ENCODE assay signal across 26 mouse cellular contexts in the genomic region with DNA sequence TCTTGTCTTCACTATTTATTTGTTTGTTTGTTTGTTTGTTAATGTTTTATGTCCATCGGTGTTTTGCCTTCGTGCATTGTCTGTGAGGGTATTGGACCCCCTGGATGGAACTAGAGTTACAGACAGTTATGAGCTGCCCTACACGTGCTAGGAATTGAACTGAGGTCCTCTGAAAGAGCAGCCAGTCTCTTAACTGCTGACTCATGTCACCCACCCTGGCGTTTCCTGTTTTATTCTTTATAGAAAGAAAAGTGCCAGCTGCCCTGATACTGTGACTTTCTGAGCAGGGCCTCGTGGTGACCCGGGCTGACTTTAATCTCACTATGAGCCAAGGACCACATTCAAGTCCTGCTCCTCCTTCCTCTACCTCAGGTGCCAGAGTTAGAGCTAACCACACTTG. TPM values are rescaled to one million over a fixed set of nuclear protein-coding genes. Genes with fewer than 3 reads are reported as not detected.
DNase-seq lines count a peak whose midpoint lies in the region; ATAC-seq and TF ChIP-seq lines count a peak whose summit lies in the region.
"Had no signal": no experiment of that assay in that cellular context is flagged by ENCODE, and none has a peak within 500 bp of the region (broad histone marks: within the 10 kb centered on the region; RNA-seq: fewer than 3 reads in every experiment).

No protein-coding gene starts in this region.

- DNase-seq in 416B (ENCODE audit: low read depth) (peak; percentile 59), MEL (ENCODE audit: low read depth, low spot score) (peak; percentile 72)
- DNase-seq in adrenal gland, postnatal 4 days (ENCODE audit: low spot score in 2 of 2): no peak
- DNase-seq in right cerebral cortex, adult 2 months (ENCODE audit: low spot score in 2 of 2): no peak
- DNase-seq in urinary bladder, adult 18-20 months (ENCODE audit: low spot score in 2 of 2): no peak
- DNase-seq in forebrain, embryonic 11.5 days (ENCODE audit: low spot score): no peak
- DNase-seq: adrenal gland, adult 2 months; adrenal gland, postnatal 25 days; cerebellum, adult 11 months; cerebellum, adult 8-10 months; cerebellum, postnatal 14 days; gastrocnemius, postnatal 10 days; heart, adult 2 months; heart, postnatal 14 days had no signal

- H3K4me3 ChIP-seq in MEL (ENCODE audit: control insufficient read depth in 1 of 2, insufficient read depth in 1 of 2, low read depth in 2 of 2, low read length in 2 of 2): no peak overlapping the region
- H3K4me3 ChIP-seq in forebrain, embryonic 11.5 days (ENCODE audit: low read depth, low read length): no peak overlapping the region
- H3K4me3 ChIP-seq: embryonic facial prominence, embryonic 12.5 days; forebrain, embryonic 12.5 days; heart, adult 2 months; heart, embryonic 15.5 days; hindbrain, embryonic 10.5 days had no signal

- H3K27ac ChIP-seq in MEL (ENCODE audit: control insufficient read depth, low read depth, low read length): peak overlapping the region; percentile 50
- H3K27ac ChIP-seq in forebrain, embryonic 11.5 days (ENCODE audit: low read depth, low read length): no peak overlapping the region
- H3K27ac ChIP-seq: embryonic facial prominence, embryonic 12.5 days; forebrain, embryonic 12.5 days; heart, adult 2 months; heart, embryonic 15.5 days; hindbrain, embryonic 10.5 days; hindbrain, embryonic 14.5 days had no signal

- 97% methylated on average over 6 of the region's 6 CpGs for WGBS in forebrain, embryonic 11.5 days

- H3K4me1 ChIP-seq in MEL (ENCODE audit: control insufficient read depth in 1 of 2, insufficient read depth in 2 of 2, low read length in 2 of 2): peaks cover 8 to 13% of the 10 kb centered on the region in 2 experiments
- no peaks in the 10 kb centered on the region for H3K4me1 ChIP-seq in forebrain, embryonic 11.5 days (replicated peaks; ENCODE audit: control insufficient read depth, insufficient read depth, low read length)
- H3K4me1 ChIP-seq: embryonic facial prominence, embryonic 12.5 days; forebrain, embryonic 12.5 days; hindbrain, embryonic 10.5 days had no signal

- H3K79me2 ChIP-seq in MEL (ENCODE audit: control insufficient read depth, insufficient read depth, low read length, poor library complexity): no peaks in the 10 kb centered on the region

- peaks cover 14 to 15% of the 10 kb centered on the region in 2 experiments for H3K36me3 ChIP-seq in MEL (ENCODE audit: control insufficient read depth in 1 of 2, insufficient read depth in 2 of 2, low read length in 2 of 2)
- peaks cover 23% of the 10 kb centered on the region for H3K36me3 ChIP-seq in forebrain, embryonic 11.5 days (ENCODE audit: control insufficient read depth, insufficient read depth, low read length)

- no peak overlapping the region for H3K4me2 ChIP-seq in forebrain, embryonic 11.5 days (ENCODE audit: low read depth, low read length, severe bottlenecking)
- H3K4me2 ChIP-seq: embryonic facial prominence, embryonic 12.5 days; forebrain, embryonic 12.5 days; heart, embryonic 11.5 days; heart, embryonic 15.5 days; hindbrain, embryonic 14.5 days had no signal

- TF ChIP-seq EP300 in MEL (IDR thresholded peaks at IDR 0.05; ENCODE audit: low read depth in 1 of 2, low read length in 2 of 2): peak; percentile 58 to 59; a peak in 3 of 4 replicates

- TF ChIP-seq RAD21 in MEL (IDR thresholded peaks at IDR 0.05; ENCODE audit: low read depth, low read length): no peak

- H3K9me3 ChIP-seq in MEL (replicated peaks; ENCODE audit: insufficient read depth, low read length): no peaks in the 10 kb centered on the region
- H3K9me3 ChIP-seq in forebrain, embryonic 11.5 days (ENCODE audit: control insufficient read depth, low read length): no peaks in the 10 kb centered on the region
- H3K9me3 ChIP-seq: embryonic facial prominence, embryonic 12.5 days; forebrain, embryonic 12.5 days; heart, embryonic 15.5 days; hindbrain, embryonic 10.5 days had no signal

- no peak overlapping the region; the same call in 1 of the 2 replicates for H3K9ac ChIP-seq in MEL (ENCODE audit: control insufficient read depth, low read depth, low read length, poor library complexity, severe bottlenecking)
- H3K9ac ChIP-seq in forebrain, embryonic 11.5 days (ENCODE audit: low read length): no peak overlapping the region
- H3K9ac ChIP-seq: embryonic facial prominence, embryonic 12.5 days; forebrain, embryonic 12.5 days; heart, embryonic 15.5 days; hindbrain, embryonic 14.5 days had no signal

- H3K27me3 ChIP-seq in MEL (ENCODE audit: control insufficient read depth in 1 of 2, insufficient read depth in 2 of 2, low read length in 2 of 2): no peaks in the 10 kb centered on the region
- H3K27me3 ChIP-seq in forebrain, embryonic 11.5 days (ENCODE audit: control insufficient read depth, insufficient read depth, low read length): no peaks in the 10 kb centered on the region
- H3K27me3 ChIP-seq: embryonic facial prominence, embryonic 12.5 days; forebrain, embryonic 12.5 days; heart, embryonic 15.5 days had no signal

- TF ChIP-seq CTCF in MEL (IDR thresholded peaks at IDR 0.05 in 2 of 3, conservative IDR thresholded peaks at IDR 0.05 in 1 of 3; ENCODE audit: control insufficient read depth in 1 of 3, insufficient read depth in 1 of 3, low read depth in 2 of 3, low read length in 3 of 3, poor library complexity in 1 of 3, severe bottlenecking in 1 of 3): no peak

- ATAC-seq in granulocyte monocyte progenitor cell, adult 5-6 weeks (replicated peaks; ENCODE audit: poor library complexity, severe bottlenecking): peak; percentile 23; the same call in 1 of the 2 replicates
- 0 out of 2 replicates have a peak, but pooled peaks have one; percentile 36 for ATAC-seq in megakaryocyte, adult 5-6 weeks (ENCODE audit: poor library complexity, severe bottlenecking)
- ATAC-seq in forebrain, embryonic 11.5 days (replicated peaks; ENCODE audit: low FRiP score): no peak
- ATAC-seq: CD4-positive, CD25-positive, alpha-beta regulatory T cell, adult 4 months; forebrain, embryonic 16.5 days had no signal

- TF ChIP-seq POLR2A in MEL (IDR thresholded peaks at IDR 0.05; ENCODE audit: control insufficient read depth in 1 of 2, insufficient read depth in 1 of 2, low read depth in 1 of 2, low read length in 2 of 2, poor library complexity in 1 of 2): 0 out of 4 replicates have a peak, but pooled peaks of 1 of the 2 experiments have one; percentile 22

TF ChIP-seq in MEL, 35 proteins besides CTCF, POLR2A, EP300 and RAD21 (continues in another document):
- peak; percentile 85 for TF ChIP-seq MYC (IDR thresholded peaks at IDR 0.05; ENCODE audit: low read depth, low read length)

RNA-seq across cellular contexts. Expression of a gene that starts 6.3 kb away (rescaled TPM):
- total RNA-seq in MEL (2012; rRNA removed): not detected in 2 replicates
- polyA plus RNA-seq in MEL (2012; ENCODE audit: insufficient read depth in 1 of 2, insufficient read length in 2 of 2, low read depth in 1 of 2, low replicate concordance in 2 of 2, missing spikeins in 1 of 2): under 1 TPM in 1 of 2 experiments, not detected in 1; 0.43 TPM
- not detected in 2 replicates for total RNA-seq in granulocyte monocyte progenitor cell, adult 5-6 weeks (2014; fragmentation: Nextera tagmentation)
- total RNA-seq in granulocyte monocyte progenitor cell, adult 5-6 weeks (2017): not detected in 2 replicates
- not detected in 2 replicates for total RNA-seq in megakaryocyte, adult 5-6 weeks (2015)
- total RNA-seq in megakaryocyte, adult 5-6 weeks (2017): not detected in 2 replicates
- total RNA-seq in adrenal gland, postnatal 4 days (2021): not detected
- not detected in 2 replicates for polyA plus RNA-seq in forebrain, embryonic 11.5 days (2014; fragmentation: Nextera tagmentation; extraction: Ambion mirVana)
- total RNA-seq: adrenal gland, adult 2 months; adrenal gland, postnatal 25 days; gastrocnemius, postnatal 10 days; gastrocnemius, postnatal 4 days; heart, adult 2 months; heart, postnatal 14 days had no signal
- polyA plus RNA-seq: embryonic facial prominence, embryonic 12.5 days; forebrain, embryonic 12.5 days; forebrain, embryonic 16.5 days; heart, adult 2 months; heart, embryonic 11.5 days; heart, embryonic 15.5 days; hindbrain, embryonic 10.5 days; hindbrain, embryonic 14.5 days had no signal

RNA-seq across cellular contexts. Expression of a gene that starts 17.2 kb away (rescaled TPM):
- total RNA-seq in MEL (2012; rRNA removed): 299 and 344 TPM in 2 replicates
- polyA plus RNA-seq in MEL (2012; ENCODE audit: insufficient read depth in 1 of 2, insufficient read length in 2 of 2, low read depth in 1 of 2, low replicate concordance in 2 of 2, missing spikeins in 1 of 2): 100 to 1,000 TPM; 321 to 338 TPM
- 188 and 257 TPM in 2 replicates for total RNA-seq in granulocyte monocyte progenitor cell, adult 5-6 weeks (2014; fragmentation: Nextera tagmentation)
- total RNA-seq in granulocyte monocyte progenitor cell, adult 5-6 weeks (2017): 94.4 and 126 TPM in 2 replicates
- 547 and 634 TPM in 2 replicates for total RNA-seq in megakaryocyte, adult 5-6 weeks (2015)
- 285 and 337 TPM in 2 replicates for total RNA-seq in megakaryocyte, adult 5-6 weeks (2017)
- total RNA-seq in adrenal gland, postnatal 4 days (2021): 10 to 100 TPM; 49.9 to 76.7 TPM
- polyA plus RNA-seq in forebrain, embryonic 11.5 days (2014; fragmentation: Nextera tagmentation; extraction: Ambion mirVana): 52.3 and 58.2 TPM in 2 replicates

RNA-seq across cellular contexts. Expression of a gene that starts 27.7 kb away (rescaled TPM):
- 20.6 and 20.8 TPM in 2 replicates for total RNA-seq in MEL (2012; rRNA removed)
- polyA plus RNA-seq in MEL (2012; ENCODE audit: insufficient read depth in 1 of 2, insufficient read length in 2 of 2, low read depth in 1 of 2, low replicate concordance in 2 of 2, missing spikeins in 1 of 2): 10 to 100 TPM in 1 of 2 experiments, not detected in 1; 25.5 TPM
- total RNA-seq in granulocyte monocyte progenitor cell, adult 5-6 weeks (2014; fragmentation: Nextera tagmentation): 8.8 and 10.0 TPM in 2 replicates
- 4.0 and 4.3 TPM in 2 replicates for total RNA-seq in granulocyte monocyte progenitor cell, adult 5-6 weeks (2017)
- total RNA-seq in megakaryocyte, adult 5-6 weeks (2015): 9.8 and 10.3 TPM in 2 replicates
- total RNA-seq in megakaryocyte, adult 5-6 weeks (2017): 15.2 and 15.6 TPM in 2 replicates
- 10 to 100 TPM in 1 of 2 experiments, 1 to 10 TPM in 1; 9.1 to 11.5 TPM for total RNA-seq in adrenal gland, postnatal 4 days (2021)
- 47.4 and 50.3 TPM in 2 replicates for polyA plus RNA-seq in forebrain, embryonic 11.5 days (2014; fragmentation: Nextera tagmentation; extraction: Ambion mirVana)

RNA-seq across cellular contexts. Expression of a gene that starts 39.1 kb away (rescaled TPM):
- total RNA-seq in MEL (2012; rRNA removed): 84.3 and 98.5 TPM in 2 replicates
- 100 to 1,000 TPM in 1 of 2 experiments, 10 to 100 TPM in 1; 30.2 to 122 TPM for polyA plus RNA-seq in MEL (2012; ENCODE audit: insufficient read depth in 1 of 2, insufficient read length in 2 of 2, low read depth in 1 of 2, low replicate concordance in 2 of 2, missing spikeins in 1 of 2)
- 42.9 and 43.9 TPM in 2 replicates for total RNA-seq in granulocyte monocyte progenitor cell, adult 5-6 weeks (2014; fragmentation: Nextera tagmentation)
- 66.9 and 67.0 TPM in 2 replicates for total RNA-seq in granulocyte monocyte progenitor cell, adult 5-6 weeks (2017)
- total RNA-seq in megakaryocyte, adult 5-6 weeks (2015): 19.6 and 22.0 TPM in 2 replicates
- total RNA-seq in megakaryocyte, adult 5-6 weeks (2017): 50.2 and 63.1 TPM in 2 replicates
- total RNA-seq in adrenal gland, postnatal 4 days (2021): 10 to 100 TPM; 48.9 to 52.0 TPM
- polyA plus RNA-seq in forebrain, embryonic 11.5 days (2014; fragmentation: Nextera tagmentation; extraction: Ambion mirVana): 54.8 and 57.4 TPM in 2 replicates

RNA-seq across cellular contexts. Expression of a gene that starts 45.0 kb away (rescaled TPM):
- not detected in 2 replicates for total RNA-seq in MEL (2012; rRNA removed)
- polyA plus RNA-seq in MEL (2012; ENCODE audit: insufficient read depth in 1 of 2, insufficient read length in 2 of 2, low read depth in 1 of 2, low replicate concordance in 2 of 2, missing spikeins in 1 of 2): under 1 TPM in 1 of 2 experiments, not detected in 1; 0.06 TPM
- not detected in 2 replicates for total RNA-seq in granulocyte monocyte progenitor cell, adult 5-6 weeks (2014; fragmentation: Nextera tagmentation)
- not detected in 2 replicates for total RNA-seq in granulocyte monocyte progenitor cell, adult 5-6 weeks (2017)
- 0.09 and 0.25 TPM in 2 replicates for total RNA-seq in megakaryocyte, adult 5-6 weeks (2015)
- total RNA-seq in megakaryocyte, adult 5-6 weeks (2017): not detected in 2 replicates
- total RNA-seq in adrenal gland, postnatal 4 days (2021): under 1 TPM; 0.42 to 0.56 TPM
- polyA plus RNA-seq in forebrain, embryonic 11.5 days (2014; fragmentation: Nextera tagmentation; extraction: Ambion mirVana): 0.37 TPM in 1 of 2 replicates, not detected in the other
- total RNA-seq: adrenal gland, adult 2 months; adrenal gland, postnatal 25 days had no signal
- polyA plus RNA-seq: brain, embryonic 14.5 days; forebrain, embryonic 12.5 days; forebrain, embryonic 16.5 days; hindbrain, embryonic 10.5 days; hindbrain, embryonic 14.5 days had no signal

Comparison
In these comparisons a context has a peak if more than half of its experiments do, and no peak if none do; other contexts are left out.
1. DNase-seq: peak in 416B (single experiment) and MEL (single experiment); none in adrenal gland, postnatal 4 days (0 of 2), right cerebral cortex, adult 2 months (0 of 2), urinary bladder, adult 18-20 months (0 of 2) and forebrain, embryonic 11.5 days (single experiment).